In the genomic region with DNA sequence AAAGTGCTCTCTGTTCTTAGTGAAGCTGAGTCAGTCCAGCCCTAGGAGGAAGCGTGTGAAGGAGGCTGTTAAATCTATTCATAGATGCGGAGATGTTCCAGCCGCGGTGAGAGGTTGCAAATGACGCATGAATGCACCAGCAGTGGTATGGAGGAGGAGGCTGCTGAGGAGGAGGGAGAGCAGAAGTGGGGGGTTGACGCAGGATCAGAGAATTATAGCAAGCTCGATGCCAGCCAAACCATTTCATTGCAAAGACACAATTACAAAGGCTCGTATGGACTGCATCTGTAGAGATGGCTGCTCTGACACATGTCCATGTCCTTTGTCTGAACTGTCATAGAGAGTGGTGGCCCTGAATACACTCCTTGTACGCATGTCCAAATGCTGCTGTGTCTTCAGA, we compare ENCODE assay signal across 15 mouse cellular contexts.
DNase-seq lines count a peak whose midpoint lies in the region; ATAC-seq and TF ChIP-seq lines count a peak whose summit lies in the region.
"Had no signal": no experiment of that assay in that cellular context is flagged by ENCODE, and none has a peak within 500 bp of the region (broad histone marks: within the 10 kb centered on the region; RNA-seq: fewer than 3 reads in every experiment).

No protein-coding gene starts in this region.

- no peak overlapping the region for H3K4me2 ChIP-seq in kidney, postnatal 0 days (ENCODE audit: low read length)
- H3K4me2 ChIP-seq in forebrain, embryonic 15.5 days (replicated peaks), result no peak overlapping the region
- H3K4me2 ChIP-seq: limb, embryonic 12.5 days; neural tube, embryonic 13.5 days had no signal

- no peak overlapping the region for H3K9ac ChIP-seq in kidney, postnatal 0 days (ENCODE audit: low read depth, low read length)
- H3K9ac ChIP-seq in forebrain, embryonic 15.5 days (replicated peaks), result no peak overlapping the region
- H3K9ac ChIP-seq: limb, embryonic 12.5 days; neural tube, embryonic 13.5 days had no signal

- TF ChIP-seq CTCF in kidney, postnatal 0 days (IDR thresholded peaks at IDR 0.05; ENCODE audit: low read depth), result no peak

- 37% methylated on average over 9 of the region's 9 CpGs for WGBS in kidney, postnatal 0 days
- 39% methylated on average over 9 of the region's 9 CpGs for WGBS in forebrain, embryonic 15.5 days

- H3K36me3 ChIP-seq in kidney, postnatal 0 days (ENCODE audit: insufficient read depth, low read length), result no peaks in the 10 kb centered on the region
- no peaks in the 10 kb centered on the region for H3K36me3 ChIP-seq in forebrain, embryonic 15.5 days
- H3K36me3 ChIP-seq: limb, embryonic 12.5 days; neural tube, embryonic 13.5 days had no signal

- no peak overlapping the region for H3K27ac ChIP-seq in kidney, postnatal 0 days
- H3K27ac ChIP-seq in forebrain, embryonic 15.5 days (replicated peaks), result peak overlapping the region; percentile 44
- H3K27ac ChIP-seq: limb, embryonic 12.5 days; neural tube, embryonic 13.5 days; stomach, postnatal 0 days had no signal

- H3K4me3 ChIP-seq in kidney, postnatal 0 days (replicated peaks; ENCODE audit: low read depth, low read length), result no peak overlapping the region
- H3K4me3 ChIP-seq in forebrain, embryonic 15.5 days, result no peak overlapping the region
- H3K4me3 ChIP-seq: limb, embryonic 12.5 days; neural tube, embryonic 13.5 days had no signal

- no peaks in the 10 kb centered on the region for H3K27me3 ChIP-seq in kidney, postnatal 0 days (ENCODE audit: insufficient read depth, low read length)
- H3K27me3 ChIP-seq in forebrain, embryonic 15.5 days, result no peaks in the 10 kb centered on the region
- H3K27me3 ChIP-seq: limb, embryonic 12.5 days; neural tube, embryonic 13.5 days had no signal

- peak; percentile 12 for DNase-seq in kidney, postnatal 0 days (ENCODE audit: low spot score)
- no peak for DNase-seq in kidney, adult 11 months
- DNase-seq in layer of hippocampus, postnatal 25 days (ENCODE audit: extremely low spot score in 1 of 2, low spot score in 1 of 2), result peak; percentile 28 to 40
- peak; percentile 88 to 92 for DNase-seq in right cerebral cortex, adult 2 months (ENCODE audit: low spot score in 2 of 2)
- no peak for DNase-seq in spleen, postnatal 14 days (ENCODE audit: low spot score in 2 of 2)
- DNase-seq in testis, postnatal 14 days (ENCODE audit: low spot score), result no peak
- DNase-seq in urinary bladder, postnatal 4 days (ENCODE audit: low spot score in 2 of 2), result no peak
- DNase-seq: adrenal gland, adult 2 months; cerebellum, postnatal 10 days; heart, postnatal 4 days; lung, postnatal 14 days had no signal

- no peak for ATAC-seq in kidney, postnatal 0 days (replicated peaks; ENCODE audit: low FRiP score, low read depth)
- peak; percentile 78 for ATAC-seq in forebrain, embryonic 15.5 days (replicated peaks)

- H3K4me1 ChIP-seq in kidney, postnatal 0 days (replicated peaks; ENCODE audit: insufficient read depth, low read length), result no peaks in the 10 kb centered on the region
- peaks cover 16% of the 10 kb centered on the region for H3K4me1 ChIP-seq in forebrain, embryonic 15.5 days
- H3K4me1 ChIP-seq: limb, embryonic 12.5 days had no signal

- no peaks in the 10 kb centered on the region for H3K9me3 ChIP-seq in kidney, postnatal 0 days (replicated peaks; ENCODE audit: low read length)
- no peaks in the 10 kb centered on the region for H3K9me3 ChIP-seq in forebrain, embryonic 15.5 days
- H3K9me3 ChIP-seq: limb, embryonic 12.5 days; neural tube, embryonic 13.5 days had no signal

Comparison
In these comparisons a context has a peak if more than half of its experiments do, and no peak if none do; other contexts are left out.
1. DNase-seq: peak in kidney, postnatal 0 days (single experiment), layer of hippocampus, postnatal 25 days (2 of 2) and right cerebral cortex, adult 2 months (2 of 2); none in kidney, adult 11 months (single experiment), spleen, postnatal 14 days (0 of 2), testis, postnatal 14 days (single experiment) and urinary bladder, postnatal 4 days (0 of 2).